Mouse (Mus musculus) intestine, postnatal 0 days (tissue): Measurements from ENCODE around the gene Tspan18. TPM values are rescaled to one million over a fixed set of nuclear protein-coding genes. Genes with fewer than 3 reads are reported as not detected.

Source experiments
- ATAC-seq: fragments of 200-750 bp; cut with Nextera tagmentation; 2 replicates; pipeline ENCODE4 v1.8.0; 2017; ENCODE audit warnings: mild to moderate bottlenecking, moderate TSS enrichment, moderate library complexity
- H3K27ac ChIP-seq: fragments of 300-500 bp; sonication (generic); 2 replicates; pipeline ENCODE4 v1.5.1; 2014; ENCODE audit warnings: mild to moderate bottlenecking, low read depth, low read length, moderate library complexity
- H3K27me3 ChIP-seq: fragments of 300-500 bp; sonication (generic); replicated peaks from 2 replicates; pipeline ENCODE4 v1.6.1; 2014; ENCODE audit warnings: low read length, mixed read lengths; ENCODE audit not compliant: control insufficient read depth, insufficient read depth
- H3K36me3 ChIP-seq: fragments of 300-500 bp; sonication (generic); 2 replicates; pipeline ENCODE4 v1.6.1; 2014; ENCODE audit warnings: mild to moderate bottlenecking, moderate library complexity; ENCODE audit not compliant: control insufficient read depth, insufficient read depth
- H3K4me1 ChIP-seq: fragments of 300-500 bp; sonication (generic); replicated peaks from 2 replicates; pipeline ENCODE4 v1.6.1; 2014; ENCODE audit warnings: antibody characterized with exemption, low read length, mixed read lengths; ENCODE audit not compliant: control insufficient read depth, insufficient read depth
- H3K4me2 ChIP-seq: fragments of 300-500 bp; sonication (generic); replicated peaks from 2 replicates; pipeline ENCODE4 v1.6.1; 2014; ENCODE audit warnings: low read depth, mild to moderate bottlenecking, moderate library complexity
- H3K4me3 ChIP-seq: fragments of 300-500 bp; sonication (generic); 2 replicates; pipeline ENCODE4 v1.5.1; 2014; ENCODE audit warnings: low read depth, low read length
- H3K9ac ChIP-seq: fragments of 300-500 bp; sonication (generic); 2 replicates; pipeline ENCODE4 v1.6.1; 2014; ENCODE audit warnings: mild to moderate bottlenecking, low read depth, low read length
- H3K9me3 ChIP-seq: fragments of 300-500 bp; sonication (generic); 2 replicates; pipeline ENCODE4 v1.6.1; 2016; ENCODE audit warnings: mixed run types; ENCODE audit not compliant: control insufficient read depth
- CTCF ChIP-seq: sonication (generic); IDR thresholded peaks from 2 replicates; pipeline ENCODE4 v1.5.1; 2016; ENCODE audit warnings: low read depth, mild to moderate bottlenecking, control low read depth, antibody characterized with exemption, moderate library complexity
- WGBS: fragments of 180-500 bp; shearing (Covaris S2); extraction: QIAGEN DNeasy Blood & Tissue Kit; methylation state at CpG from one replicate; pipeline ENCODE4 v1.1.7; 2014; 5-methylcytosine and 5-hydroxymethylcytosine counted together
- polyA plus RNA-seq: library from polyadenylated mRNA; unstranded; fragments of >200 nt; fragmentation: Nextera tagmentation; extraction: Ambion mirVana; gene quantifications from 2 replicates; pipeline ENCODE4 v1.2.1, GENCODE M21; 2015

The Tspan18 gene
- polyA plus RNA-seq, 1 experiment from 2014 or later = 18.0 TPM

DNA sequence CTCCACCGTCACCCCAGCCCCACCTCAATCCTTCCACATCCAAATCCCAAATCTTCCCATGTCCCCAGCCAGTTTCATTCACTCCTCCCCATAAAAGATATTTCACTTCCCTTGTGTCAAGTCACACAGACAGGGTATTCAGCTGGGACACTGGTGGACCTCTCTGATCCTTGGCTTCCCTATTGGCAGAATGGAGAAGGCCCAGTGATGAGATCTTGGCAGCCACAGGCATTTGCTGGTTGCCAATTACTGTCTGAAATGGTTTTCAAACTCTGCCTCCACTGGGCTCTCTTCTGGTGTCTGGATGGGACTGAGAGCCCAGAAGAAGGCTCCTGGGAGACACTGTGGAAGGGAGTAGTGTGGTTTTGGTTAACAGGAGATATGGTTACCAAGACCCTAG is 180.5 kb downstream of the Tspan18 start:
- no peaks in the 10 kb centered on the region for H3K27me3 ChIP-seq
- H3K9me3 ChIP-seq = no peaks in the 10 kb centered on the region
- 94% methylated on average over 1 of the region's 1 CpGs for WGBS
- no peaks in the 10 kb centered on the region for H3K36me3 ChIP-seq
- H3K9ac ChIP-seq = no peak overlapping the region
- H3K4me2 ChIP-seq = no peak overlapping the region
- H3K27ac ChIP-seq = no peak overlapping the region
- TF ChIP-seq CTCF = no peak
- ATAC-seq = no peak
- no peak overlapping the region for H3K4me3 ChIP-seq
- no peaks in the 10 kb centered on the region for H3K4me1 ChIP-seq

DNA sequence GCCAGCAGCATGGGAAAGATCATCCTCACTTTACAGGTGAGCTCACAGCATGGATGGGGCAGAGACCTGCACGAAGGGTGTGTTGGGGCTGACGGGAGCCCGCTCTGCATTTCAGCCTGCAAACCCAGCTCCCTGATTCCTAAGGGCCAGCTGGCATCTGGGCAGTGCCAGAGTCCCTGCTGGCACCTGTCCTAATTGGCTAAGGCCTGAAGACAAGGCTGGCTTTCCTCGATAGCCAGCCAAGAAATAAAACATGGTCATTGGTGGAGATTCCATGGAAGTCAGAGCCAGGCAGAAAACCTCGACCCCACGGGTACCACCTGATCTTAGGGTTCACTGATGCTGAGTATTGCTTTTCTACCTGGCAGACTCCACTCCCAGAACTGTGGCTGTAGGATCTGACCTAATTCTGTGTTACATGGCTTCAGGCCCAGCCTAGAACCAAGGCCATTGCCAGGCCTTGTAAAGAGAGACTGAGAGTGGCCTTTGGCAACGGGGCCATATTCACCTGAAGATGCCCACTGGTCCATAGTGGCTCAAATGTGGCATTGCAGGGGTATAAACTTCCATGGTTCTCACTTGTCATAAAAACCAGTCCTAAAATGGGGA is 181.3 kb downstream of the Tspan18 start:
- WGBS = 87% methylated on average over 7 of the region's 7 CpGs
- ATAC-seq = no peak

GRCm38 (mm10) chr2:93152191-93152601 is 182.1 kb downstream of the Tspan18 start:
- Histone ChIP-seq H3K27me3 (no peaks in the 10 kb centered on the region), H3K36me3 (no peaks in the 10 kb centered on the region), H3K4me2 (no peak overlapping the region), H3K4me3 (no peak overlapping the region), H3K27ac (no peak overlapping the region), H3K4me1 (no peaks in the 10 kb centered on the region), H3K9me3 (no peaks in the 10 kb centered on the region), H3K9ac (no peak overlapping the region)
- no peak for ATAC-seq
- TF ChIP-seq CTCF = no peak
- WGBS = 64% methylated on average over 6 of the region's 6 CpGs

More for the DNA sequence above, 181.3 kb downstream of the Tspan18 start:
- Histone ChIP-seq H3K9me3 (no peaks in the 10 kb centered on the region), H3K36me3 (no peaks in the 10 kb centered on the region), H3K4me2 (no peak overlapping the region), H3K27me3 (no peaks in the 10 kb centered on the region), H3K4me3 (no peak overlapping the region), H3K9ac (no peak overlapping the region), H3K27ac (no peak overlapping the region), H3K4me1 (no peaks in the 10 kb centered on the region)
- TF ChIP-seq CTCF = no peak

Other genes with a start within 250 kb of the Tspan18 start
- 16.4 and 21.8 TPM in 2 replicates for gene Trp53i11, start 147.0 kb downstream of the Tspan18 start, polyA plus RNA-seq
- gene Cd82, start 128.6 kb upstream of the Tspan18 start, polyA plus RNA-seq = 184 and 199 TPM in 2 replicates
- not detected in 2 replicates for gene Gm10803, start 226.1 kb upstream of the Tspan18 start, polyA plus RNA-seq